Mouse (Mus musculus) naive thymus-derived CD4-positive, alpha-beta T cell, adult 2 months (primary cell): ENCODE measurements at regions not wholly inside any gene's neighbourhood (a gene's known extent, or its start where the extent isn't known, plus 50 kb on each side); places are given as distances from the start of the nearest gene placed in this dataset.
A peak's percentile ranks its signal among the peaks of the same experiment; 100 is the strongest.

Experiments used
- DNase-seq: peaks from one replicate; pipeline ENCODE4 v3.0.0-alpha.2; 2011; ENCODE audit warnings: low read depth

GRCm38 (mm10) chrX:12219474-12219873, 59.3 kb upstream of the Bcor start:
- no peak for DNase-seq

GRCm38 (mm10) chrX:12224314-12224713, 64.2 kb upstream of the Bcor start:
- DNase-seq = no peak

GRCm38 (mm10) chrX:12225116-12225891, 65.1 kb upstream of the Bcor start:
- no peak for DNase-seq

DNA sequence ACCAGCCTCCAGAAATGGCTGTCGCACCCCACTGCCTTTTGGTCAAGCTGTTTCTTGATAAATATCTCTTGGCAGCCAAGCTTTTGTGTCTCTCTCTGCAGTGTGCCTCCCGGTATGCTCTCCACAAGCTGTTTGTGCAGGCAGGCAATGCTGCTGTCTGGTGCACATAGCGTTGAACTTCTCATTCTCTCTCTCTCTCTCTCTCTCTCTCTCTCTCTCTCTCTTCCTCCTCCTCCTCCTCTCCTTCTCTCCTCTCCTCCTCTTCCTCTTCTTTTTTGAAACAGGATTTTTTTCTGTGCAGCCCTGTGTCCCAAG, 65.7 kb upstream of the Bcor start:
- no peak for DNase-seq

DNA sequence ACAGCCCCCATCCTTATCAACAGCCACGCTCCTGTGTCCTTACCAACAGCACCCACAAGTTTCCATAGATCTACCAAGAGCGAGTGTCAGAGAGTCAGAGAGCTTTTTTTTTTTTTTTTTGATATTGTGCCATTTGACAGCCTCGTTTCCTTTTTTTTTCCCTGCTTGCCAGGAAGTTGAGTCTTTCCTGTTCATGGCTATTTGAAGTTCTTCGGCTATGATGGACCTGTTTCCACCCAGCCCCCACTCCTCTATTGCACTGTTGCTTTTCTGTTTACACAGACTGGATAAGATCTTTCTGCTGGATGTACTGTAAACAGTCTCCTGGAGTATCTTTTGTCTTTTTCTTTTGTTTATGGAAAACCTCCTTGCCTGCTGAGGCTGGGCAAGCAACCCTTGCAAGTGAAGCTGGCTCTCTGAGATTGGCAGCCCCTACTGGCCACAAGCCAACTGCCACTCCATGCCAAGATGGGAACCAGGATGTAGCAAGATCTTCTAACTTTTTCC, 80.4 kb upstream of the Bcor start:
- peak; percentile 32 for DNase-seq

DNA sequence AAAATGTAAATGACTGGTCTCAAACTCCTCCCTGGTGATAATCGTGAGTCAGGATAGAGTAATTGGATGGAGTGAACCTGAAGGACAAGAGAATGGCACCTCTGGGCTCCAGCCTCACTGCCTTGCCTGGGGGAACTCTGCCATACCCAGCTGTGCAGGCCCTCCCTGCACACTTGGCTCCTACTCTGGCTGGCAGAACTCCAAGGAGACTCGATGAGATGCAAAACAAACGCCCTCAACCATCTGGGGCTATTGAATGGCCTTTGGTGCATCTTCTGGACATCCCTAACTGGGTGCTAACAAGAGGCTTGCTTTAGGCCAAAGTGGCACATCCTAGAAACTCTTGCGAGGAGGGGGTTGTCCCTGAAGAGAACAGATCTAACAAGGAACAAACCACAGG, 81.6 kb upstream of the Bcor start:
- DNase-seq = no peak

- DNase-seq = no peak
Observed at GRCm38 (mm10) chrX:12249071-12249470, 88.9 kb upstream of the Bcor start.

DNA sequence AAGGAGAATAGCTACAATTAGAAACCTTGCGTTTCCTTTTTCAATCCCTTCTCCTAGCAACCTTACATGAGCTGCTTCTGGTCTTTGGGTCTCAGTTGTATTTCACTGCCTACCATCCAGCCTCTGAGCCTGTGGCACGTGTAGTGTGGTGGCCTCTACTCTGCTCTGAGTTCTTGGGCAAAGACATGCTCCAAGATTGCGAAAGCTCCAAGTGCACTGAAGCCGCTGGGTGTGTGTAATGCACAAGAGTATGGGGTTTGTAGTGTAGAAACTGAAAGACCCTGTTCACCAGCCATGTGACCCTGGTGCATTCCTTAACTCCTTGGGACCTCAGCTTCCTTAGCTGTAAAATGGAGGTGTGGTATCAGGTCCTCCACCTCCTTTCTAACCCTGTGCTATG, 89.8 kb upstream of the Bcor start:
- DNase-seq = no peak

DNA sequence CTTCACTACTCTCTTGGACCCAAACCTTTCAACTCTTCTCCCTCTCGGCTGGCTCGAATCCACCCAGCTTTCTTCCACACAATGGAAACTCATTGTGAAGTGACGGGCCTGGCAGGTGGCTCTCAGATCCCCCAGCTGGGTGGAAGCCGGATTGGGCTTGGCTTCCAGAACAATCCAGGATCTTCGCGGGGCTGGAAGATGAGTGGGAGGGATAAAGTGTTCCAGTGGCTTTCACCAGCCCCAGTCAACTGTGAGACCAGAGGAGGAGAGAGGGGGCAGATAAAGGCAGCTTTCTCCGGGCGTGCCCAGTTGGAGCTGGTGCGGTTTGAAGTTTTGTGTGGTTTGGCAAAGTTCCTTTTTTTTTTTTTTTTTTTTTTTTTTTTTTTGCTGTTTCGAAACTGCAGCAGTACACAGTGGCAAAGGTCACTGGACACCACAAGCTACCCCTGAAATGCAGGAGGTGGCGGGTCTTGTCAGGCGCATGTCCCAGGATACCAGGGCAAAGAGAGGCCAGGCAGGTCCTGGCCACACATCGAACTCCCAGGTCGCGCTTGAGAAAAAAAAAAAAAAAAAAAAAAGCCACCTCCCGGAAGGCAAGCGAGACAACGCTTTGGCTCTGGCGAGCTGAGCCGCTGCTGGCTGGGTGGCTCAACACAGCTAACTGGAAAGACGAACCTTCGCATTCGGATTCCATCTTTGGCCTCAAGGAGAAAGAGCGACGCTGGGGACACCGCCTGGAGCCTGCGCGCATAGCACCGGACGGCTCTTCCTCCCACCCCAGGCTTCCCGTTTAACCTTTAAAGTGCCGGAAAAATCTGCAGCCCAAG, 91.9 kb upstream of the Bcor start:
- peak; percentile 76 for DNase-seq

DNA sequence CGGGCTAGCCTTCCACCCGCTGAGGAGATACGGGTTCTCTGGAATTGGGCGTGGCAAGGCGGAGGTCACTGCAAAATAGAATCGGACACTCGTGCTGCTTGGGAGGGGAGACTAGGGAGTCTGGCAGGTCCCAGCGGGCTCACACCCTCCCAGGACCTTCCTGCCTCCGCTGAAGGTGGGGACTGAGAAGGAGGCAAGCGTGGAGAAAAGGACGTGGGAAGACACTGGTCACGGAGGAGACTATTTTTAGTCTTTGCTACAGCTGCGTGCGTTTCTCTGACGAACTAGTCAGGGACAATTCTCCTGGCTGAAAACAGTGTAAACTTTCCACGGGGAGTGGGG, 92.5 kb upstream of the Bcor start:
- no peak for DNase-seq

DNA sequence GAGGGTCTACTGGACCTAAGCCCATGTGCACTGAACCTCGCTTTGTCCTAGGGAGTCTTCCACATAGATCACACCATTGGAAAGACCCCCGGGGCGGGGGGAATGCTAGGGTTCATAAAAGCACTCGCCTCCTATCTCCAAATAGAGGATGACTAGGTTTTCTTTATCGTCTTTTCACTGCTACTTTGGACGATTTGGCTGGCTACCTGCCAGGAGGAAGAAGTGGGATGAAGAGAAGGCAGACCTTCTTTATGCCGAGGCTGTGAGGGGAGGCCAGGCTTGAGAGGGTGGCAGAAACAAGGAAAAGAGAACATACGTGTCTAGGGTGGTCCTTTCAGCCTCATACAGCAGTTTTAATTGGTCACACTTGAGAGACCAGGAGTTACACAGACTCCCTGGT, 96.6 kb upstream of the Bcor start:
- DNase-seq = no peak

DNA sequence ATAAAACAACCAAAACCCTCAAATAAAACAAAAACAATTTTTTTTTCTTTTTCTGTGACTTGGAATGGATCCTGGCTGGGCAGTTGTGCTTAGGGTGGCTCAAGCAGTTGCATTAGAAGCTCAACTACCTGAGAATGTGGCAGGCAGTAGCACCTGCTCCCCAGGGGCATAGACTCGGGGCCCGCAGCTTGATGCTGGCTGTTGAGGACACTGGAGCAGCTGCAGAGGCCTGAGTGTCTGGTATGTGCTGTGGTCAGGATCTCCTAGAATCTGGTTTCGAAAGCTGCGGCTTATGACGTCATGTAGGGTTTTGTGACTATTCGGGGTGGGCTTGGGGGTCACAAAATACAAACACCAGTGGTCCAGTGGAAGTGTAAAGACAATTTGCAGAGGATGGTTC, 103.7 kb upstream of the Bcor start:
- no peak for DNase-seq

- no peak for DNase-seq
Observed at GRCm38 (mm10) chrX:12284741-12285140, 124.6 kb upstream of the Bcor start.

DNA sequence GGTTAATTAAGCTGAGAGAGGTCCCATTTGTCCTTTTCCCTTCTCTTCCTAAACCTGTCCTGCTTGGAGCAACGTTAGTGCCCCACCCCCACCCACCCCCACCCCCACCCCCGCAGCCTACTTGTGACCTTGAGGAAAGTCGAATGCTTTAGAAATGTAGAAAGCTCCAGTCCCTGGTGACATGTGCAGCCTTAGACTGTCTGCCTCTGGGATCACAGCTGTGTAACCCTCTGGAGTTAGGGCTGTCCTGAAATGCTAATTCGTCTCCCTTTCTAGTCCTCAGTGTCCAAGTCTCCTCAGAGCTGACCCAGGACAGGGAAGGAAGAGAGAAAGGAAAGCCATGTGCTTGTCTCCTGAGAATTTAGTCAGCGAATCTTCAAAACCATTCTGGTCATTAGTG, 125.0 kb upstream of the Bcor start:
- DNase-seq = no peak

DNA sequence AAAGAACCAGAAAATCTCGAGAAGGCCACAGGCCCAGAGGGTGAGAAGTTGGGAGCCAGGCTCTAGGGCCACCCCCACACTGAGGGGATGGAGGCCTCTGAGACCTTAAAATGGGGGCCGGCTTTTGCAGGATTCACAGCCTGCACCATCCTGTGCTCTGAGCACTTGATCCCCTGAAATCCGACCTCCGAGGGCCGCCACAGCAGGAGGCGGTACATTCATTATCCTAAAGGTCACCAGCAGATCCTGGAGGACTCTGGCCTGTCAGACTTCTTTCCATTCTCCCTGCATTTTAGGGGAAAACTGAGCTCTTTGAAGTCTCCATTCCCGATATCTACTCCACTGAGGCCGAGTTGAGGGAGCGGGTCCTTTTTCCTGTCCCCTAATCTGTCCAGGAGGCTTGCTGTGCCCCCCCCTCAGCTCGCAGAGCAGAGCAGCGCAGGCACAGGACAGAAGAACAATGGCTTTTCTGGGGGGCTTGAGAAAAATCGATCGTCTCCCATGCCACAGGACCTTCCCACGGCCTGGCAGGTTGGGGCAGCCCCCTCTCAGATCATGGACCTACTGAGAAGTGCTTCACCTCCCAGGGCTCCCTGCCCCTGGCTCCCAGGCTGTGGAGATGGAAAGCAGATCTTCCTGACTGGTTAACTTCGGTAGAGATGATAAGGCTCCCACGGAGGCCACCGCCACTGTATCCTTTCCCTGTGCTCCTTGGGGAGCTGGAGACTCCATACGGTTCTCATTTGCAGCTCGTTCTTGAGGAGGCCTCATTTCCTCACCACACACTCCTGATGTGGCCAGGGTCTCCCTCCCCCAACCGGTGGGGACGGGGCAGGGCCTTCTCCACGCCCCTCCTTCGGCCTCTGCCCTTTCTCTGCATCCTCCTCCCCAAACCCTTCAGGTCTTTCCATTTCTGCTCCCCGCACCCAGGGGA, 126.1 kb upstream of the Bcor start:
- DNase-seq = no peak

DNA sequence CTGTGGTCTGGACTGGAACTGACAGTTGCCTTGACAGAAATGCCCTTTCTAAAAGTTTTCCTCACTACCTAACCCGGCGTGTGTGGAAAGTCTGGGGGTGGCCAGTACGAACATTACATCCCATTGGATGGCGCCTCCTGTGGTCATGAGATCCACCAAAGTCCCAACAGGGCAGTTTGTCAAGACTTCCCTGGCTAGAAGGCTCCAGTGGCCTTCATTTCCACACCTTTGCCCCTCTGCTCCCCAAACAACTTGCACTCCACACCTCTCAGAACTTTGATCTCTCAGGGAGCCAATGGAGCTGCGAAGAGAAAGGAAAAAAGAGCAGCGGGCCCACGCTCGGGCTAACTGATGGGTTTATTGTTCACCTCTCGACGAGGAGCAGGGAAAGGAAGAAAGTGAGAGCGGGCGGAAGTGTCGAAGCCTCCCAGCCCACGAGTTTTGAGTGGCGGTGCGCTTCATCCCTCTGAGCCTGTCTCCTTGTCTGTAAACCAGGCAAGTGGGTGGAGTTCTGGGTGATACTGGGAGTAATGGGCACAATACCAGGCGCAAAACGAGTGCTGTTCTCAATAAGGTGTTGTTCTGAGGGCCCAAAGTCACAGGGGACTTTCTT, 126.9 kb upstream of the Bcor start:
- DNase-seq = no peak

GRCm38 (mm10) chrX:12287656-12288561, 127.8 kb upstream of the Bcor start:
- DNase-seq = no peak

DNA sequence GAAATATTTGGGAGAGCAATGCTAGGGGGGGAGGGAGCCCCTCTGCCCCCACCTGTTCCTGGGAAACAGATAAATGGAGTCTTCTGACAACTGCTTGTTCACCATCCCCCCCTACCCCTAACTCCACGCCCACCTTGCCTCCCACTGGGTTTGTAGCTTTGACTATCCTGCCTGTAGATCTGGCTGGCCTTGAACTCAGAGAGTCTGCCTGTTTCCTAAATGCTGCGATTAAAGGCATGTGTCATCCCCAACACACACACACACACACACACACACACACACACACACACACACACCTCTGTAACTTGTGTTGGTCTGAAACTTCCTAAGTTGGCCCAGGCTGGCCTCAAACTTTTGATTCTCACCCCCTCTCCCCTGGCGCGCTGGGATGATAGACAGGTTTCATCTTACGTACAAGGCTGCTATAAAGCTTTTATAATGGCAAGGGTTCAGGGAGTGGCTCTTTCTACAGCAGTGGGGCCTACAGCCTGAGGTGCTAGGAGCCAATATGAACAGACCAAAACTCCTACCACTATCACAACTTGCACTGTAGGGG, 128.5 kb upstream of the Bcor start:
- no peak for DNase-seq

DNA sequence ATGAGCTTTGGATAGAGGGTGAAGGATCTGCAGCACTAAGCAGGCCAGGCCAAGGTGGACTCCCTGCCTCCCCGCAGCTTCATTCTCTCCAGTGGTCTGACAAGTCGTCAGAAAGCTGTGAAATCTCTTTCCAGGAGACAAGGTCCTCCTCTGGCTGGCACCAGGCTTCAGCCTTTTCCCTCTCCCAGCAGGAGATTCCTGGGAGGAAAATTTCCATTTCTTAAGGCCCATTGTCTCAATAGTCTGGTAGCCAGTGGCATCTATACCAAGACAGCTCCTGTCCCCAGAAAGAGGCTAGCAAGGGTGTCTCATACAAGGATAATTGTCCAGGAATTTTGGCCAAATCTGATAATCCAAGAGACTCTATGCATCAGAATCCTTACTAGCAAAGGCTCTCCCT, 133.0 kb upstream of the Bcor start:
- no peak for DNase-seq

GRCm38 (mm10) chrX:12294452-12294851, 134.3 kb upstream of the Bcor start:
- DNase-seq = no peak

DNA sequence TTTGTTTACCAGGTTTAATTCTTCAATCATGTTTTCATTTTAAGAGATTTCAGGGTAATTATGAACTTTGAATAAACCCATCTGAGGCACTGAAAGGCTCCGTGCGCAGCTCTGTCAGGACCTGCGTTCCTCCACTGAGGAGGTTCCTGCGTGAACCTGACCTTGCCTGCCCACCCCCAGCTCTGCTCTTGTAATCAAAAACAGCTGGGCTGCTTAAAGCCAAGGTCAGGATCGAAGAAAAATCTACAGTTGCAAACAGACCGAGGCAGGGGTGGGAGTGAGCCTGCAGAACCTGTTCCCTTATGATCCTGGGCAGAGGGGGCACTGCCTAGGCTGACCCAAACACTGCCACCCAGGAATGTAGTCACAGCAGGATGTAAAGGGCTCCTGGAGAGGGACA, 134.8 kb upstream of the Bcor start:
- DNase-seq = no peak
